22 mouse cellular contexts compared by ENCODE assay signal in the genomic region with DNA sequence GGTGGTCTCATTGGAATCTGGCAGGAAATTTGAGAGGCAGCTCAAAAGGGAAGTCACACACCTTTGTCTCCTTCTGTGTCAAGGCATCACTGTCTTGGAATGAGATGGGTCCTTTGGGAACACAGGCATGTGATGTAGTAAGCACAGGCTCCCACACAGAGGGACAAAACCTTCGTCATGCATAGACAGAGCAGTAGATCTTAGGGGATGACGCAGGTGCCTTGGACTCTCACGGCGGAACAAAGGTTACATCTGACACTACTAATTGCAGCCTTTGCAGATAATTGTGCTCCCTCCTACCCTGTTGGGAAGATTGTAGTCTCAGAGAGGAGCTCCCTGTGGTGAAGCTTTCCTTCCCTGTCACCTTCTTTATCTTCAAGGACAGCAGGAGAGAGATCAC.
DNase-seq lines count a peak whose midpoint lies in the region; ATAC-seq and TF ChIP-seq lines count a peak whose summit lies in the region.
"Had no signal": no experiment of that assay in that cellular context is flagged by ENCODE, and none has a peak within 500 bp of the region (broad histone marks: within the 10 kb centered on the region; RNA-seq: fewer than 3 reads in every experiment).

No protein-coding gene starts in this region.

- H3K4me1 ChIP-seq in forebrain, embryonic 15.5 days, result peaks cover 17% of the 10 kb centered on the region
- peaks cover 12% of the 10 kb centered on the region for H3K4me1 ChIP-seq in forebrain, embryonic 10.5 days
- peaks cover 22% of the 10 kb centered on the region for H3K4me1 ChIP-seq in lung, embryonic 15.5 days
- peaks cover 9% of the 10 kb centered on the region for H3K4me1 ChIP-seq in olfactory bulb, adult 2 months (ENCODE audit: control insufficient read depth, insufficient read depth, low read length)
- peaks cover 5% of the 10 kb centered on the region; the same call in 1 of the 2 replicates for H3K4me1 ChIP-seq in neural tube, embryonic 15.5 days
- H3K4me1 ChIP-seq: kidney, embryonic 15.5 days; midbrain, embryonic 10.5 days had no signal

- DNase-seq in forebrain, embryonic 10.5 days (ENCODE audit: extremely low spot score, low spot score), result no peak
- no peak for DNase-seq in lung, postnatal 14 days
- peak; percentile 39 for DNase-seq in brain, embryonic 14.5 days (ENCODE audit: low read depth)
- DNase-seq: adrenal gland, postnatal 36 days; cerebellum, adult 11-12 months; cerebellum, postnatal 14 days; gastrocnemius, postnatal 10 days; heart, postnatal 14 days; kidney, adult 18-20 months; kidney, postnatal 25 days; liver; lung, adult 2 months had no signal

- TF ChIP-seq CTCF in brain, embryonic 14.5 days (IDR thresholded peaks at IDR 0.05; ENCODE audit: borderline replicate concordance, extremely low read depth, insufficient read depth, insufficient read length), result no peak
- TF ChIP-seq CTCF in olfactory bulb, adult 2 months (IDR thresholded peaks at IDR 0.05; ENCODE audit: insufficient read depth, low read depth, low read length), result no peak

- H3K27ac ChIP-seq in forebrain, embryonic 15.5 days (replicated peaks), result no peak overlapping the region
- H3K27ac ChIP-seq in forebrain, embryonic 10.5 days, result no peak overlapping the region
- peak overlapping the region; percentile 16; the same call in 1 of the 2 replicates for H3K27ac ChIP-seq in lung, embryonic 15.5 days
- peak overlapping the region; percentile 93 for H3K27ac ChIP-seq in olfactory bulb, adult 2 months (ENCODE audit: insufficient read depth, low read depth, low read length)
- H3K27ac ChIP-seq in neural tube, embryonic 15.5 days (replicated peaks), result no peak overlapping the region
- H3K27ac ChIP-seq: hindbrain, embryonic 10.5 days; hindbrain, postnatal 0 days; kidney, embryonic 15.5 days; liver, embryonic 14.5 days; midbrain, embryonic 10.5 days; midbrain, embryonic 15.5 days had no signal

- no peaks in the 10 kb centered on the region for H3K36me3 ChIP-seq in forebrain, embryonic 15.5 days
- H3K36me3 ChIP-seq in forebrain, embryonic 10.5 days (replicated peaks), result no peaks in the 10 kb centered on the region
- no peaks in the 10 kb centered on the region for H3K36me3 ChIP-seq in lung, embryonic 15.5 days
- H3K36me3 ChIP-seq in neural tube, embryonic 15.5 days, result no peaks in the 10 kb centered on the region
- H3K36me3 ChIP-seq: hindbrain, embryonic 10.5 days; kidney, embryonic 15.5 days; midbrain, embryonic 10.5 days; midbrain, embryonic 15.5 days had no signal

- no peaks in the 10 kb centered on the region for H3K27me3 ChIP-seq in forebrain, embryonic 15.5 days
- H3K27me3 ChIP-seq in forebrain, embryonic 10.5 days (ENCODE audit: poor library complexity, severe bottlenecking), result no peaks in the 10 kb centered on the region
- no peaks in the 10 kb centered on the region for H3K27me3 ChIP-seq in lung, embryonic 15.5 days
- no peaks in the 10 kb centered on the region for H3K27me3 ChIP-seq in neural tube, embryonic 15.5 days (replicated peaks)
- H3K27me3 ChIP-seq: kidney, embryonic 15.5 days; midbrain, embryonic 15.5 days had no signal

- no peak for TF ChIP-seq POLR2A in brain, embryonic 14.5 days (IDR thresholded peaks at IDR 0.05; ENCODE audit: borderline replicate concordance, extremely low read depth, insufficient read depth, insufficient read length, poor library complexity, severe bottlenecking)
- TF ChIP-seq POLR2A in olfactory bulb, adult 2 months (IDR thresholded peaks at IDR 0.05; ENCODE audit: insufficient read depth, low read depth, low read length), result no peak

- no peaks in the 10 kb centered on the region for H3K9me3 ChIP-seq in forebrain, embryonic 15.5 days
- no peaks in the 10 kb centered on the region for H3K9me3 ChIP-seq in forebrain, embryonic 10.5 days
- no peaks in the 10 kb centered on the region for H3K9me3 ChIP-seq in lung, embryonic 15.5 days
- H3K9me3 ChIP-seq in neural tube, embryonic 15.5 days (replicated peaks), result no peaks in the 10 kb centered on the region
- H3K9me3 ChIP-seq: hindbrain, embryonic 10.5 days; kidney, embryonic 15.5 days; midbrain, embryonic 10.5 days; midbrain, embryonic 15.5 days had no signal

- no peak overlapping the region for H3K9ac ChIP-seq in forebrain, embryonic 15.5 days (replicated peaks)
- H3K9ac ChIP-seq in lung, embryonic 15.5 days, result no peak overlapping the region
- H3K9ac ChIP-seq in neural tube, embryonic 15.5 days (replicated peaks), result no peak overlapping the region
- H3K9ac ChIP-seq: kidney, embryonic 15.5 days; liver, embryonic 14.5 days; midbrain, embryonic 15.5 days had no signal

- H3K4me2 ChIP-seq in forebrain, embryonic 15.5 days (replicated peaks), result no peak overlapping the region
- no peak overlapping the region for H3K4me2 ChIP-seq in lung, embryonic 15.5 days
- H3K4me2 ChIP-seq in neural tube, embryonic 15.5 days, result no peak overlapping the region
- H3K4me2 ChIP-seq: kidney, embryonic 15.5 days; midbrain, embryonic 15.5 days had no signal

- H3K4me3 ChIP-seq in forebrain, embryonic 15.5 days, result no peak overlapping the region
- H3K4me3 ChIP-seq in forebrain, embryonic 10.5 days, result no peak overlapping the region
- no peak overlapping the region for H3K4me3 ChIP-seq in lung, embryonic 15.5 days
- no peak overlapping the region for H3K4me3 ChIP-seq in olfactory bulb, adult 2 months (ENCODE audit: insufficient read depth, low read depth, low read length)
- H3K4me3 ChIP-seq in neural tube, embryonic 15.5 days (replicated peaks), result no peak overlapping the region
- H3K4me3 ChIP-seq: hindbrain, embryonic 10.5 days; kidney, embryonic 15.5 days; midbrain, embryonic 10.5 days; midbrain, embryonic 15.5 days had no signal

- 0 out of 2 replicates have a peak, but pooled peaks have one; percentile 29 for ATAC-seq in forebrain, embryonic 15.5 days (replicated peaks)
- ATAC-seq in lung, embryonic 15.5 days (ENCODE audit: borderline replicate concordance, extremely low read depth, low FRiP score, low TSS enrichment), result no peak
- no peak for ATAC-seq in neural tube, embryonic 15.5 days (ENCODE audit: low FRiP score)
- ATAC-seq: hindbrain, postnatal 0 days; midbrain, embryonic 15.5 days had no signal

- 61% methylated on average over 4 of the region's 4 CpGs for WGBS in forebrain, embryonic 15.5 days
- 73% methylated on average over 4 of the region's 4 CpGs for WGBS in forebrain, embryonic 10.5 days
- WGBS in lung, embryonic 15.5 days, result 58% methylated on average over 4 of the region's 4 CpGs
- WGBS in olfactory bulb, adult 2 months, result 35% methylated on average over 4 of the region's 4 CpGs
- 52% methylated on average over 4 of the region's 4 CpGs for WGBS in neural tube, embryonic 15.5 days

Comparison
In these comparisons a context has a peak if more than half of its experiments do, and no peak if none do; other contexts are left out.
1. H3K27ac ChIP-seq: peak in lung, embryonic 15.5 days (single experiment) and olfactory bulb, adult 2 months (single experiment); none in forebrain, embryonic 15.5 days (single experiment), forebrain, embryonic 10.5 days (single experiment) and neural tube, embryonic 15.5 days (single experiment).